Mouse (Mus musculus) MEL (cell line): Measurements from ENCODE around the gene Higd2a.

Experiments used
- CTCF ChIP-seq, 3 experiments: IDR thresholded peaks in 2 of 3; conservative IDR thresholded peaks in 1 of 3; 2 replicates each; pipeline ENCODE4 v1.5.1; 2011 to 2012; ENCODE audit warnings: low read length in 3 of 3, low read depth in 2 of 3, mild to moderate bottlenecking in 2 of 3, improper control_type of control experiment in 1 of 3, inconsistent platforms in 1 of 3, mixed read lengths in 1 of 3, moderate library complexity in 1 of 3; ENCODE audit not compliant: control insufficient read depth in 1 of 3, insufficient read depth in 1 of 3, poor library complexity in 1 of 3, severe bottlenecking in 1 of 3
- EP300 ChIP-seq, 2 experiments: IDR thresholded peaks; 2 replicates each; pipeline ENCODE4 v1.6.1; 2011; ENCODE audit warnings: improper control_type of control experiment in 2 of 2, low read length in 2 of 2, low read depth in 1 of 2, mild to moderate bottlenecking in 1 of 2
- HCFC1 ChIP-seq: IDR thresholded peaks from 2 replicates; pipeline ENCODE4 v1.6.1; 2012; ENCODE audit warnings: low read depth, mild to moderate bottlenecking, inconsistent platforms, low read length, improper control_type of control experiment, moderate library complexity
- POLR2A ChIP-seq, 2 experiments: IDR thresholded peaks; 2 replicates each; pipeline ENCODE4 v1.6.1; 2011 to 2012; ENCODE audit warnings: low read length in 2 of 2, mild to moderate bottlenecking in 2 of 2, control low read depth in 1 of 2, improper control_type of control experiment in 1 of 2, low read depth in 1 of 2, moderate library complexity in 1 of 2; ENCODE audit not compliant: control insufficient read depth in 1 of 2, insufficient read depth in 1 of 2, poor library complexity in 1 of 2

DNA sequence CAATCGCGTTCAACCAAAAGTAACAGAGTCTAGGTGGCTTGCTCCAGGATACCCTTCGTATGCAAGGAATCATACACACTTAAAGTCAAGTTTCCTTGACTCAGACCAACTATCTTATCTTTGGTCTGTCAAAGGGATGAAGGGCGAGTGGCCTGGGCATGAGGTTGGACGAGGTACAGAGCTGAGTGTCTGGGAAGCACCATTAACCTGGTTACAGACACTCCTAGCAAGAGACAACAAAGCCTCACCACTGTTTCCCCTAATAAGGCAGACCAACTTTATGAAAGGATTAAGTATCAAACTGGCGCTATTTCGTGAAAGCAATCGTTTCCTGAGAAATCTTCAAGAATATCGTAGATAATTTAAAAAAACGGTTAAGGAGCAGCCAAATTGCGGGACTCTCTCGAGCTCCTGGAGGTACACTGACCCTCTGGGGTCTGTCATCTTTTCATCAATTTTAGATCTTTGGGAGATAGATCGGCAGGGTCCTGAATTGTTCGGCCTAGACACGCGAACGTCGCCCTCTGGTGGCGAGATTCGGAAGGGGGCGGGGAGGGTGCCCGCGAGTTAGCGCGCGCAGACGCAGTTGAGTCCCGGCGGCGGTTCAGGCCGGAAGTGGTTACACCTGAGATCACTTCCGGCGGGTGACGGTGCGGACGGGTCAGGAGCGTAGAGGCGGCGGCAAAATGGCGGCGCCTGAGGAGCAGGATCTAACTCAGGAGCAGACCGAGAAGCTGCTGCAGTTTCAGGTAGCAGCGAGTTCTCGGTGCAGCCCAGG lies 31.3 kb downstream of the Higd2a start, which contains the start of gene Faf2:
- peak; percentile 87 for TF ChIP-seq HCFC1
- 0 out of 4 replicates have a peak, but pooled peaks of 1 of the 2 experiments have one; percentile 28 for TF ChIP-seq EP300 (IDR thresholded peaks at IDR 0.05; ENCODE audit: low read depth in 1 of 2, low read length in 2 of 2)
- peak; percentile 70 to 93 (median 93) for TF ChIP-seq CTCF (IDR thresholded peaks at IDR 0.05 in 2 of 3, conservative IDR thresholded peaks at IDR 0.05 in 1 of 3; ENCODE audit: control insufficient read depth in 1 of 3, insufficient read depth in 1 of 3, low read depth in 2 of 3, low read length in 3 of 3, poor library complexity in 1 of 3, severe bottlenecking in 1 of 3)
- TF ChIP-seq POLR2A (IDR thresholded peaks at IDR 0.05; ENCODE audit: control insufficient read depth in 1 of 2, insufficient read depth in 1 of 2, low read depth in 1 of 2, low read length in 2 of 2, poor library complexity in 1 of 2): peak; percentile 81 to 92
